Mouse (Mus musculus): ENCODE data around the gene Mical1. TPM values are rescaled to one million over a fixed set of nuclear protein-coding genes. Genes with fewer than 3 reads are reported as not detected.
"Not testable (repeated sequence)": the region's sequence is repeated elsewhere in the genome, so short reads cannot be mapped to it uniquely, and the experiment has no call there.

Mical1 gene
- total RNA-seq, 2 experiments from 2014 or later: 8.8 to 15.2 TPM

- no peak for DNase-seq (ENCODE audit: low spot score in 2 of 2)
These were observed 834 bp downstream of the Mical1 start for GRCm38 (mm10) chr10:41477018-41477277.

- DNase-seq (ENCODE audit: low spot score in 2 of 2): no peak
These were observed 1.4 kb downstream of the Mical1 start for GRCm38 (mm10) chr10:41477278-41478181.

- DNase-seq (ENCODE audit: low spot score in 2 of 2): no peak
These were observed 3.8 kb downstream of the Mical1 start for GRCm38 (mm10) chr10:41479961-41480360.

- DNase-seq (ENCODE audit: low spot score in 2 of 2): no peak
These were observed 5.1 kb downstream of the Mical1 start for GRCm38 (mm10) chr10:41480938-41481880.

GRCm38 (mm10) chr10:41482446-41482845 is 6.3 kb downstream of the Mical1 start:
- no peak for DNase-seq (ENCODE audit: low spot score in 2 of 2)

- DNase-seq (ENCODE audit: low spot score in 2 of 2): no peak
These were observed 9.7 kb downstream of the Mical1 start for GRCm38 (mm10) chr10:41485778-41486177.

GRCm38 (mm10) chr10:41486506-41487170 is 10.5 kb downstream of the Mical1 start:
- DNase-seq (ENCODE audit: low spot score in 2 of 2): no peak

- no peak for DNase-seq (ENCODE audit: low spot score in 2 of 2)
These were observed 12.8 kb downstream of the Mical1 start for GRCm38 (mm10) chr10:41488877-41489276.

GRCm38 (mm10) chr10:41489294-41489693 is 13.2 kb downstream of the Mical1 start:
- DNase-seq (ENCODE audit: low spot score in 2 of 2): no peak

GRCm38 (mm10) chr10:41489708-41490517 is 13.8 kb downstream of the Mical1 start, which contains the start of the genes Smpd2 and Ppil6:
TSS of gene Smpd2 (minus strand) at chr10:41490369.
TSS of gene Ppil6 (plus strand) at chr10:41490439.
- peak; percentile 94 to 95 for DNase-seq (ENCODE audit: low spot score in 2 of 2)

GRCm38 (mm10) chr10:41490518-41490873 is 14.4 kb downstream of the Mical1 start:
- DNase-seq (ENCODE audit: low spot score in 2 of 2): no peak

- no peak for DNase-seq (ENCODE audit: low spot score in 2 of 2)
These were observed 15.0 kb downstream of the Mical1 start for GRCm38 (mm10) chr10:41491111-41491510.

GRCm38 (mm10) chr10:41500941-41501340 is 24.8 kb downstream of the Mical1 start:
- no peak for DNase-seq (ENCODE audit: low spot score in 2 of 2)

GRCm38 (mm10) chr10:41504996-41505395 is 28.9 kb downstream of the Mical1 start:
- no peak for DNase-seq (ENCODE audit: low spot score in 2 of 2)

GRCm38 (mm10) chr10:41505446-41505845 is 29.3 kb downstream of the Mical1 start:
- not testable (repeated sequence) for DNase-seq (ENCODE audit: low spot score in 2 of 2)

GRCm38 (mm10) chr10:41509160-41509559 is 33.0 kb downstream of the Mical1 start:
- no peak for DNase-seq (ENCODE audit: low spot score in 2 of 2)

GRCm38 (mm10) chr10:41514301-41514700 is 38.2 kb downstream of the Mical1 start:
- DNase-seq (ENCODE audit: low spot score in 2 of 2): no peak

- no peak for DNase-seq (ENCODE audit: low spot score in 2 of 2)
These were observed 38.8 kb downstream of the Mical1 start for GRCm38 (mm10) chr10:41514921-41515320.

- DNase-seq (ENCODE audit: low spot score in 2 of 2): no peak
These were observed 42.4 kb downstream of the Mical1 start for GRCm38 (mm10) chr10:41518508-41518980.

GRCm38 (mm10) chr10:41518981-41519618 is 43.0 kb downstream of the Mical1 start, which contains the start of gene Cd164:
TSS of gene Cd164 (plus strand) at chr10:41519414.
- DNase-seq (ENCODE audit: low spot score in 2 of 2): peak; percentile 93 to 95
